Mouse (Mus musculus): ENCODE measurements around the gene Ccdc50. TPM values are rescaled to one million over a fixed set of nuclear protein-coding genes. Genes with fewer than 3 reads are reported as not detected.

Gene Ccdc50
- polyA plus RNA-seq, 1 experiment from 2014 or later, result 18.9 TPM

GRCm38 (mm10) chr16:27360059-27360458 is 28.6 kb upstream of the Ccdc50 start:
- Histone ChIP-seq H3K36me3 (ENCODE audit: control insufficient read depth, insufficient read depth) (no peaks in the 10 kb centered on the region), H3K27me3 (replicated peaks; ENCODE audit: control insufficient read depth, insufficient read depth, low read length) (no peaks in the 10 kb centered on the region), H3K9ac (ENCODE audit: low read depth, low read length) (no peak overlapping the region), H3K4me2 (replicated peaks; ENCODE audit: low read depth) (no peak overlapping the region), H3K4me1 (replicated peaks; ENCODE audit: control insufficient read depth, insufficient read depth, low read length) (no peaks in the 10 kb centered on the region), H3K27ac (ENCODE audit: low read depth, low read length) (no peak overlapping the region), H3K4me3 (ENCODE audit: low read depth, low read length) (no peak overlapping the region), H3K9me3 (ENCODE audit: control insufficient read depth) (no peaks in the 10 kb centered on the region)
- no peak for TF ChIP-seq CTCF (IDR thresholded peaks at IDR 0.05; ENCODE audit: low read depth)
- 43% methylated on average over 1 of the region's 1 CpGs for WGBS
- ATAC-seq, result no peak

- no peaks in the 10 kb centered on the region for H3K4me1 ChIP-seq (replicated peaks; ENCODE audit: control insufficient read depth, insufficient read depth, low read length)
- H3K27me3 ChIP-seq (replicated peaks; ENCODE audit: control insufficient read depth, insufficient read depth, low read length), result no peaks in the 10 kb centered on the region
- H3K4me3 ChIP-seq (ENCODE audit: low read depth, low read length), result no peak within 1 kb of the TSS
- no peak for ATAC-seq
- H3K27ac ChIP-seq (ENCODE audit: low read depth, low read length), result no peak within 1 kb of the TSS
- H3K4me2 ChIP-seq (replicated peaks; ENCODE audit: low read depth), result no peak within 1 kb of the TSS
- no peak within 1 kb of the TSS for H3K9ac ChIP-seq (ENCODE audit: low read depth, low read length)
- no peaks in the 10 kb centered on the region for H3K36me3 ChIP-seq (ENCODE audit: control insufficient read depth, insufficient read depth)
- TF ChIP-seq CTCF (IDR thresholded peaks at IDR 0.05; ENCODE audit: low read depth), result no peak
- 65% methylated on average over 8 of the region's 8 CpGs for WGBS
- no peaks in the 10 kb centered on the region for H3K9me3 ChIP-seq (ENCODE audit: control insufficient read depth)
These were observed 18.5 kb upstream of the Ccdc50 start, which contains the start of gene Uts2b for GRCm38 (mm10) chr16:27370191-27370590. TSS of gene Uts2b (minus strand) at chr16:27370239.

DNA sequence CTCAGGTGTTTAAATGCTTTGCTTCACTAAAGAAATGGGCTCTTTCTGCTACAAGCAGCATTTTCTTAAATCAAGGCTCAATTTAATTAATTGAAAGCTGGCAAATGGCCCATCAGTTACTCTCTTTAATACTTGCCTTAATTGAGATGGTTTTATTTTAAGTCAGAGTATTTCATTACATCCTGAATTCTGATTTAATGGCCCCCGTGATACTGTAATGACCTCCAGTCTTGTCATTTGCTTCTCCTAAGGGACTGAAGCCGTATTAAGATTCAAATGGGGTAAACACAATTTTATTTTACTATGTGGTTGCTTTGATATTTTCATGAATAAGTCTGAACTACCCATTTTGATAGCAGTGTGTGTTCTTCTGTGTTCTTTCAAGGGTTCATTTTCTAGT is 18.0 kb upstream of the Ccdc50 start:
- no peak overlapping the region for H3K4me2 ChIP-seq (replicated peaks; ENCODE audit: low read depth)
- 0 out of 2 replicates have a peak, but pooled peaks cover 3% of the 10 kb centered on the region for H3K4me1 ChIP-seq (replicated peaks; ENCODE audit: control insufficient read depth, insufficient read depth, low read length)
- H3K27me3 ChIP-seq (replicated peaks; ENCODE audit: control insufficient read depth, insufficient read depth, low read length), result no peaks in the 10 kb centered on the region
- H3K27ac ChIP-seq (ENCODE audit: low read depth, low read length), result no peak overlapping the region
- H3K4me3 ChIP-seq (ENCODE audit: low read depth, low read length), result no peak overlapping the region
- 92% methylated on average over 2 of the region's 2 CpGs for WGBS
- no peak for TF ChIP-seq CTCF (IDR thresholded peaks at IDR 0.05; ENCODE audit: low read depth)
- H3K9ac ChIP-seq (ENCODE audit: low read depth, low read length), result no peak overlapping the region
- no peak for ATAC-seq
- no peaks in the 10 kb centered on the region for H3K36me3 ChIP-seq (ENCODE audit: control insufficient read depth, insufficient read depth)
- no peaks in the 10 kb centered on the region for H3K9me3 ChIP-seq (ENCODE audit: control insufficient read depth)

DNA sequence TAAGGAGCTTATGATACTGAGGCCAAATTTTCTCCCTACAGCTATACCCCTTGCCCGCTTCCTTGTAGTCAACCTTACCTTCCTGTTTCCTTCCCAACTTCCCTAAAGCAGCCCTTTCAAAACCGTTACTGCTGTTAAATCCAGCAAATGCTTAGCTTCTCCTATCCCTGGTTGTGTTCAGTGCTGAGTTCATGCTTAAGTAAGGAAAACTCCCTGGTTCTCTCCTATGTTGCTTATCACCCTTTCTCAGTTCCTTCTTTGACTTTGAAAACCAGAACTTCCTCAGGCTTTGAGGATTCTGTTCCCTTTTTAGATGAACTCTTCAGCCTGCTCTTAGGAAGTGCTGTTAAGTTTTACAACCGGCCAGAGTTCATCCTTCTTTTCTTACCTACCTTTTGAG is 14.5 kb upstream of the Ccdc50 start:
- no peaks in the 10 kb centered on the region for H3K9me3 ChIP-seq (ENCODE audit: control insufficient read depth)
- no peak for ATAC-seq
- no peaks in the 10 kb centered on the region for H3K27me3 ChIP-seq (replicated peaks; ENCODE audit: control insufficient read depth, insufficient read depth, low read length)
- H3K4me2 ChIP-seq (replicated peaks; ENCODE audit: low read depth), result no peak overlapping the region
- TF ChIP-seq CTCF (IDR thresholded peaks at IDR 0.05; ENCODE audit: low read depth), result no peak
- 38% methylated on average over 3 of the region's 3 CpGs for WGBS
- H3K9ac ChIP-seq (ENCODE audit: low read depth, low read length), result no peak overlapping the region
- H3K4me1 ChIP-seq (replicated peaks; ENCODE audit: control insufficient read depth, insufficient read depth, low read length), result 0 out of 2 replicates have a peak, but pooled peaks cover 3% of the 10 kb centered on the region
- no peak overlapping the region for H3K4me3 ChIP-seq (ENCODE audit: low read depth, low read length)
- H3K27ac ChIP-seq (ENCODE audit: low read depth, low read length), result no peak overlapping the region
- no peaks in the 10 kb centered on the region for H3K36me3 ChIP-seq (ENCODE audit: control insufficient read depth, insufficient read depth)

DNA sequence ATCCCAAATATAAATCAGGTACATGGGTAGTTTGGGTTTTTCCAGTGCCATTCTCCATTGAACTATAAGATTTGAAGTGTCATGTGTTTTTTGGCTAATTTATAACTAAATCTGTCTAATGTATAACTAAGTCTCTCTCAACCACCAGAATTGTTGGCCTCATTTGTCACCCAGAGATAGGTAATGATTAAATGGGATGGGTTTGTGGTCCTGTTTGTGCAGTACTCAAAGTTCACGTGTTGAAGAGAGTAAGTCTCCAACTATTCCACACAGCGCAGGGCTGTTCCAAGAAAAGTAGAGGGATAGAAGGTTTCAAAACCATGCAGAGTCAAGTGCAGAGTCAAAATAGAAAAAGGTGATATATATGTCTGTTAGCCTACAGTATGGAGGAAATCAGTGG is 13.4 kb upstream of the Ccdc50 start:
- TF ChIP-seq CTCF (IDR thresholded peaks at IDR 0.05; ENCODE audit: low read depth), result no peak
- Histone ChIP-seq H3K36me3 (ENCODE audit: control insufficient read depth, insufficient read depth) (no peaks in the 10 kb centered on the region), H3K4me2 (replicated peaks; ENCODE audit: low read depth) (peak overlapping the region; percentile 7; the same call in 1 of the 2 replicates), H3K4me3 (ENCODE audit: low read depth, low read length) (no peak overlapping the region), H3K27me3 (replicated peaks; ENCODE audit: control insufficient read depth, insufficient read depth, low read length) (no peaks in the 10 kb centered on the region), H3K27ac (ENCODE audit: low read depth, low read length) (no peak overlapping the region), H3K9ac (ENCODE audit: low read depth, low read length) (no peak overlapping the region), H3K9me3 (ENCODE audit: control insufficient read depth) (no peaks in the 10 kb centered on the region), H3K4me1 (replicated peaks; ENCODE audit: control insufficient read depth, insufficient read depth, low read length) (0 out of 2 replicates have a peak, but pooled peaks cover 3% of the 10 kb centered on the region)
- peak; percentile 69; the same call in 1 of the 2 replicates for ATAC-seq
- WGBS, result 52% methylated on average over 2 of the region's 2 CpGs

DNA sequence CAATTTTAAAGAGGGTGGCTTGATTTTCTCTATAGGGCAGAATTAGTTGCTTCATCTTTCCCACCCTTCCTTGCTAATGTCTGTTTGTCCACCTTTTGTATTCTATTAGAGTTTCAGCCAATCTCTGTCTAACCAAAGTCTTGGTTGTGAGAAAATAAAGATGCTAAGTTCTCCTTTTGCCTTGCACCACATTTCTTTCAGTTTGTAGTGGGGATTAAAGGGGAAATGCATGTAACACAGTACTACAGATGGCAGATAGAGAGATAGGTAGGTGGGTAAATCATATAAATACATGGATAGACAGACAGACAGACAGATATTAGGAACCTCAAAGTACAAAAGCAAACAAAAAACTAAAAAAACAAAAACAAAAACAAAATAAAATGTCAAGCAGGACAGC is 12.1 kb upstream of the Ccdc50 start:
- no peak for TF ChIP-seq CTCF (IDR thresholded peaks at IDR 0.05; ENCODE audit: low read depth)
- Histone ChIP-seq H3K4me3 (ENCODE audit: low read depth, low read length) (no peak overlapping the region), H3K4me1 (replicated peaks; ENCODE audit: control insufficient read depth, insufficient read depth, low read length) (0 out of 2 replicates have a peak, but pooled peaks cover 3% of the 10 kb centered on the region), H3K27me3 (replicated peaks; ENCODE audit: control insufficient read depth, insufficient read depth, low read length) (no peaks in the 10 kb centered on the region), H3K36me3 (ENCODE audit: control insufficient read depth, insufficient read depth) (no peaks in the 10 kb centered on the region), H3K27ac (ENCODE audit: low read depth, low read length) (no peak overlapping the region), H3K9ac (ENCODE audit: low read depth, low read length) (no peak overlapping the region), H3K9me3 (ENCODE audit: control insufficient read depth) (no peaks in the 10 kb centered on the region), H3K4me2 (replicated peaks; ENCODE audit: low read depth) (no peak overlapping the region)
- ATAC-seq, result no peak

DNA sequence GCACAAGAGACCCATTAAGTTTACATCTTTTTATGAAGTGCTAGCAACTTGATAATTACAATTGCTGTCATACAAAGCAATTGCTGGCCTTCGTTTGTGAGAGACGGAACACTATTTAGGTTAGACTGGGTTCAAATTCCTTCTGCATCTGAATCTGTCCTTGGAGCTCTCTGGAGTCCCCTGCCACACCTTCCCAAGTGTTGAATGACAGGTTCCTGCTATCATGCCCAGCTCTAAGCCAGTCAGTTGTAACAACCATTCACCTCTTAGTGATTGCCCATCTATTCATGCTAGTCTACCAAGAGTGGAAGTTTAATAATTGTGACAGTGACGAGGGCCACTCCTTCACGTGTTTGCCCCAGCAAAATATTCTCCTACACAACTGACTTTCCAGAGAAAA is 6.5 kb upstream of the Ccdc50 start:
- Histone ChIP-seq H3K9ac (ENCODE audit: low read depth, low read length) (no peak overlapping the region), H3K9me3 (ENCODE audit: control insufficient read depth) (no peaks in the 10 kb centered on the region), H3K4me2 (replicated peaks; ENCODE audit: low read depth) (no peak overlapping the region), H3K4me3 (ENCODE audit: low read depth, low read length) (no peak overlapping the region), H3K27ac (ENCODE audit: low read depth, low read length) (no peak overlapping the region), H3K4me1 (replicated peaks; ENCODE audit: control insufficient read depth, insufficient read depth, low read length) (0 out of 2 replicates have a peak, but pooled peaks cover 4% of the 10 kb centered on the region), H3K27me3 (replicated peaks; ENCODE audit: control insufficient read depth, insufficient read depth, low read length) (no peaks in the 10 kb centered on the region), H3K36me3 (ENCODE audit: control insufficient read depth, insufficient read depth) (no peaks in the 10 kb centered on the region)
- no peak for ATAC-seq
- no peak for TF ChIP-seq CTCF (IDR thresholded peaks at IDR 0.05; ENCODE audit: low read depth)
- 40% methylated on average over 4 of the region's 4 CpGs for WGBS
